Mouse (Mus musculus) stomach, embryonic 14.5 days (tissue): ENCODE data around the gene Vsig2. TPM values are rescaled to one million over a fixed set of nuclear protein-coding genes. Genes with fewer than 3 reads are reported as not detected.
A peak's percentile ranks its signal among the peaks of the same experiment; 100 is the strongest.

Source experiments
- ATAC-seq: fragments of 200-750 bp; cut with Nextera tagmentation; 2 replicates; pipeline ENCODE4 v1.8.0; 2017; ENCODE audit warnings: low read depth, moderate TSS enrichment; ENCODE audit not compliant: insufficient number of reproducible peaks, insufficient read depth, low FRiP score
- H3K27ac ChIP-seq: fragments of 300-500 bp; sonication (generic); 2 replicates; pipeline ENCODE4 v1.5.1; 2014; ENCODE audit warnings: mild to moderate bottlenecking, low read length, moderate library complexity, mixed read lengths
- H3K27me3 ChIP-seq: fragments of 300-500 bp; sonication (generic); 2 replicates; pipeline ENCODE4 v1.6.1; 2014; ENCODE audit warnings: low read length, control low read depth, mixed read lengths; ENCODE audit not compliant: control insufficient read depth, insufficient read depth
- H3K36me3 ChIP-seq: fragments of 300-500 bp; sonication (generic); 2 replicates; pipeline ENCODE4 v1.6.1; 2014; ENCODE audit warnings: mild to moderate bottlenecking, control low read depth, low read length, moderate library complexity, mixed read lengths; ENCODE audit not compliant: control insufficient read depth, insufficient read depth
- H3K4me1 ChIP-seq: fragments of 300-500 bp; sonication (generic); 2 replicates; pipeline ENCODE4 v1.6.1; 2014; ENCODE audit warnings: low read length, control low read depth, mixed read lengths; ENCODE audit not compliant: control insufficient read depth, insufficient read depth
- H3K4me2 ChIP-seq: fragments of 300-500 bp; sonication (generic); replicated peaks from 2 replicates; pipeline ENCODE4 v1.6.1; 2014; ENCODE audit warnings: low read depth, low read length, control low read depth
- H3K4me3 ChIP-seq: fragments of 300-500 bp; sonication (generic); 2 replicates; pipeline ENCODE4 v1.5.1; 2014; ENCODE audit warnings: low read depth, low read length, control low read depth
- H3K9ac ChIP-seq: fragments of 300-500 bp; sonication (generic); replicated peaks from 2 replicates; pipeline ENCODE4 v1.6.1; 2014; ENCODE audit warnings: low read depth, mild to moderate bottlenecking, control low read depth, low read length, moderate library complexity, mixed read lengths
- H3K9me3 ChIP-seq: fragments of 300-500 bp; sonication (generic); 2 replicates; pipeline ENCODE4 v1.6.1; 2016; ENCODE audit warnings: low read depth, low read length, control low read depth; ENCODE audit not compliant: control insufficient read depth
- WGBS: fragments of 180-500 bp; shearing (Covaris S2); extraction: QIAGEN DNeasy Blood & Tissue Kit; methylation state at CpG from one replicate; pipeline ENCODE4 v1.1.7; 2014; 5-methylcytosine and 5-hydroxymethylcytosine counted together
- polyA plus RNA-seq: library from polyadenylated mRNA; unstranded; fragments of >200 nt; fragmentation: Nextera tagmentation; extraction: Ambion mirVana; gene quantifications from 2 replicates; pipeline ENCODE4 v1.2.1, GENCODE M21; 2014

Gene Vsig2
- polyA plus RNA-seq, 1 experiment from 2014 or later: 44.3 TPM

GRCm38 (mm10) chr9:37551751-37552531, 12.9 kb downstream of the Vsig2 start:
- Histone ChIP-seq H3K27ac (no peak overlapping the region), H3K27me3 (peaks cover 15% of the 10 kb centered on the region; the same call in 1 of the 2 replicates), H3K36me3 (no peaks in the 10 kb centered on the region), H3K9ac (peak overlapping the region; percentile 45; the same call in 1 of the 2 replicates), H3K9me3 (no peaks in the 10 kb centered on the region), H3K4me2 (peak overlapping the region; percentile 83), H3K4me3 (peak overlapping the region; percentile 33), H3K4me1 (no peaks in the 10 kb centered on the region)
- 2% methylated on average over 23 of the region's 23 CpGs for WGBS
- no peak for ATAC-seq

- Histone ChIP-seq H3K4me2 (peak within 1 kb of the TSS; percentile 83), H3K4me3 (peak within 1 kb of the TSS; percentile 33), H3K9me3 (no peaks in the 10 kb centered on the region), H3K27me3 (peaks cover 10% of the 10 kb centered on the region; the same call in 1 of the 2 replicates), H3K9ac (peak within 1 kb of the TSS; percentile 45; the same call in 1 of the 2 replicates), H3K27ac (no peak within 1 kb of the TSS), H3K36me3 (no peaks in the 10 kb centered on the region), H3K4me1 (no peaks in the 10 kb centered on the region)
- peak; percentile 95 for ATAC-seq
- WGBS: 4% methylated on average over 31 of the region's 31 CpGs
Observed at GRCm38 (mm10) chr9:37552536-37553293, 13.7 kb downstream of the Vsig2 start, which contains the start of gene Nrgn. Gene Nrgn (minus strand): TSS chr9:37552904.

- no peak overlapping the region for H3K4me2 ChIP-seq
- H3K4me3 ChIP-seq: no peak overlapping the region
- H3K9me3 ChIP-seq: no peaks in the 10 kb centered on the region
- no peak for ATAC-seq
- no peaks in the 10 kb centered on the region for H3K36me3 ChIP-seq
- H3K9ac ChIP-seq: no peak overlapping the region
- H3K27ac ChIP-seq: no peak overlapping the region
- no peaks in the 10 kb centered on the region for H3K4me1 ChIP-seq
- 78% methylated on average over 1 of the region's 1 CpGs for WGBS
- H3K27me3 ChIP-seq: peaks cover 10% of the 10 kb centered on the region; the same call in 1 of the 2 replicates
Observed at GRCm38 (mm10) chr9:37554279-37554678, 15.2 kb downstream of the Vsig2 start.

GRCm38 (mm10) chr9:37554838-37555748, 16.0 kb downstream of the Vsig2 start, which contains the start of gene Siae:
Gene Siae (plus strand): TSS chr9:37555698.
- no peak for ATAC-seq
- no peaks in the 10 kb centered on the region for H3K36me3 ChIP-seq
- no peak within 1 kb of the TSS for H3K4me2 ChIP-seq
- H3K4me1 ChIP-seq: no peaks in the 10 kb centered on the region
- no peaks in the 10 kb centered on the region for H3K9me3 ChIP-seq
- H3K9ac ChIP-seq: no peak within 1 kb of the TSS
- H3K27ac ChIP-seq: no peak within 1 kb of the TSS
- 34% methylated on average over 7 of the region's 7 CpGs for WGBS
- no peak within 1 kb of the TSS for H3K4me3 ChIP-seq
- H3K27me3 ChIP-seq: peaks cover 10% of the 10 kb centered on the region; the same call in 1 of the 2 replicates

GRCm38 (mm10) chr9:37556366-37556765, 17.3 kb downstream of the Vsig2 start:
- H3K36me3 ChIP-seq: no peaks in the 10 kb centered on the region
- no peak for ATAC-seq
- H3K27ac ChIP-seq: no peak overlapping the region
- WGBS: 74% methylated on average over 3 of the region's 3 CpGs
- H3K4me3 ChIP-seq: no peak overlapping the region
- H3K9ac ChIP-seq: no peak overlapping the region
- H3K4me2 ChIP-seq: no peak overlapping the region
- H3K27me3 ChIP-seq: peaks cover 8% of the 10 kb centered on the region; the same call in 1 of the 2 replicates
- H3K4me1 ChIP-seq: no peaks in the 10 kb centered on the region
- H3K9me3 ChIP-seq: no peaks in the 10 kb centered on the region

GRCm38 (mm10) chr9:37560617-37561016, 21.6 kb downstream of the Vsig2 start:
- H3K4me3 ChIP-seq: no peak overlapping the region
- H3K36me3 ChIP-seq: no peaks in the 10 kb centered on the region
- H3K9ac ChIP-seq: no peak overlapping the region
- ATAC-seq: no peak
- no peaks in the 10 kb centered on the region for H3K27me3 ChIP-seq
- 81% methylated on average over 2 of the region's 2 CpGs for WGBS
- H3K4me2 ChIP-seq: no peak overlapping the region
- H3K9me3 ChIP-seq: no peaks in the 10 kb centered on the region
- H3K4me1 ChIP-seq: no peaks in the 10 kb centered on the region
- H3K27ac ChIP-seq: no peak overlapping the region

- 48% methylated on average over 1 of the region's 1 CpGs for WGBS
Observed at GRCm38 (mm10) chr9:37563805-37564204, 24.8 kb downstream of the Vsig2 start.

GRCm38 (mm10) chr9:37567019-37567418, 28.0 kb downstream of the Vsig2 start:
- H3K9me3 ChIP-seq: no peaks in the 10 kb centered on the region
- H3K4me1 ChIP-seq: peaks cover 14% of the 10 kb centered on the region; the same call in 1 of the 2 replicates
- H3K27me3 ChIP-seq: no peaks in the 10 kb centered on the region
- no peak overlapping the region for H3K9ac ChIP-seq
- WGBS: 88% methylated on average over 2 of the region's 2 CpGs
- no peak overlapping the region for H3K27ac ChIP-seq
- ATAC-seq: no peak
- no peak overlapping the region for H3K4me2 ChIP-seq
- H3K4me3 ChIP-seq: no peak overlapping the region
- no peaks in the 10 kb centered on the region for H3K36me3 ChIP-seq

More at GRCm38 (mm10) chr9:37563805-37564204, 24.8 kb downstream of the Vsig2 start:
- Histone ChIP-seq H3K4me1 (peaks cover 14% of the 10 kb centered on the region; the same call in 1 of the 2 replicates), H3K9ac (no peak overlapping the region), H3K4me2 (no peak overlapping the region), H3K27ac (no peak overlapping the region), H3K27me3 (no peaks in the 10 kb centered on the region), H3K9me3 (no peaks in the 10 kb centered on the region), H3K4me3 (no peak overlapping the region), H3K36me3 (no peaks in the 10 kb centered on the region)
- ATAC-seq: no peak
